Mouse (Mus musculus): ENCODE measurements around the gene Cd300lf. TPM values are rescaled to one million over a fixed set of nuclear protein-coding genes. Genes with fewer than 3 reads are reported as not detected.

Cd300lf gene
- 100 to 1,000 TPM in 23 of 26 experiments, 10 to 100 TPM in 3; 48.1 to 568 (median 332) TPM for total RNA-seq (2018; cell fraction: chromatin; rRNA removed)
- 100 to 1,000 TPM in 6 of 26 experiments, 10 to 100 TPM in 20; 54.6 to 145 (median 88.2) TPM for total RNA-seq (2018; cell fraction: cytosol; rRNA removed)
- total RNA-seq (2018; cell fraction: nucleus; rRNA removed), result 100 to 1,000 TPM in 24 of 26 experiments, 10 to 100 TPM in 2; 52.4 to 465 (median 283) TPM
- 76.9 to 122 TPM (median 90.4 TPM) in 3 replicates for polyA plus RNA-seq (2018)

GRCm38 (mm10) chr11:115133800-115134199, at the start of gene Cd300lf:
Gene Cd300lf (minus strand): TSS chr11:115133992.
- 5% methylated on average over 8 of the region's 8 CpGs for WGBS (ENCODE audit: missing documents)
- Histone ChIP-seq H3K27ac (peak within 1 kb of the TSS; percentile 91), H3K79me2 (ENCODE audit: inconsistent target) (peaks cover 50% of the 10 kb centered on the region), H3K36me3 (ENCODE audit: inconsistent target) (peaks cover under 1% of the 10 kb centered on the region; the same call in 1 of the 2 replicates), H3K4me3 (ENCODE audit: inconsistent target) (peak within 1 kb of the TSS; percentile 60)

GRCm38 (mm10) chr11:115181913-115182638, 48.3 kb upstream of the Cd300lf start:
- Histone ChIP-seq H3K4me3 (ENCODE audit: inconsistent target) (no peak overlapping the region), H3K36me3 (ENCODE audit: inconsistent target) (peaks cover 51% of the 10 kb centered on the region), H3K27ac (no peak overlapping the region), H3K79me2 (ENCODE audit: inconsistent target) (peaks cover 24% of the 10 kb centered on the region; the same call in 1 of the 2 replicates)
- 38% methylated on average over 12 of the region's 12 CpGs for WGBS (ENCODE audit: missing documents)

DNA sequence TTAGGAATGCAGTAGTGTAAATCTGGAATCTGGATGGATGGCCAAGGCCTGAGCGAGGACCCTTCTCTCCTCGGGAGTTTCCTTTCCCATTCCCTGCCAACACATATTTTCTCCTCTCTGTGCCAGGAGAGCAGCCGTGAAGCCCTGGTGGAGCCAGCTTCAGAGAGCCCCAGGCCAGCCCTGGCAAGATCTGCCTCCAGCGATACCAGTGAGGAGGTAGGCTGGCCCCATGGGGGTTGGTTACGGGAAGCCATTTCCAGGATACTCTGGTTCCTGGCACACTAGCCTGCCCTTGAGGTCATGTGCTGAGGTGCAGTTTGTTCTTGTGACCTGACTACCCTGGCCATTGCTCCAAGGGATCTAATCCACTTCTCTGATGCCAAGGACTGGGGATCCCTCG, 46.1 kb upstream of the Cd300lf start:
- H3K27ac ChIP-seq, result no peak overlapping the region
- 83% methylated on average over 3 of the region's 6 CpGs for WGBS (ENCODE audit: missing documents)
- H3K79me2 ChIP-seq (ENCODE audit: inconsistent target), result peaks cover 32% of the 10 kb centered on the region
- no peak overlapping the region for H3K4me3 ChIP-seq (ENCODE audit: inconsistent target)
- peaks cover 64% of the 10 kb centered on the region for H3K36me3 ChIP-seq (ENCODE audit: inconsistent target)

DNA sequence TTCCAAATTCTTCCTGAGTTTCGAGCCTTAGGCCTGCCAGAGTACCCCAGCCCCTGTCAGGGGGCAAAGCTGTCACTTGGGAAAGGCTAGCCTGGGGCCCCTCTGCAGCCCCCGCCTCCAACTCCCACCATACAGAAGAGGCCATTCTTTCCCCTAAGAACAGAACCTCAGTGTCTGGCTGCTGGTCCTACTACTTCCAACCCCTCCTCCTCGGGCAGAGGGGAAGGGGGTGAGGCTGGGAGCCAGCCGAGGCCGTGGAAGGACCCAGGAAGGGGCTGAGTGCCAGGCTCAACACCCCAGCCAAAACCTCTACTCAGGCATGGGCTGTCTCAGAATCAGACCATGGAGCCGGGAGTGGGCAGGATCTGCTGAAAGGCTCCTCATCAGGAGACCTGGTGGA, 45.4 kb upstream of the Cd300lf start:
- Histone ChIP-seq H3K36me3 (ENCODE audit: inconsistent target) (peaks cover 64% of the 10 kb centered on the region), H3K4me3 (ENCODE audit: inconsistent target) (no peak overlapping the region), H3K79me2 (ENCODE audit: inconsistent target) (peaks cover 39% of the 10 kb centered on the region), H3K27ac (no peak overlapping the region)
- WGBS (ENCODE audit: missing documents), result 93% methylated on average over 4 of the region's 6 CpGs

GRCm38 (mm10) chr11:115178766-115179165, 45.0 kb upstream of the Cd300lf start:
- H3K36me3 ChIP-seq (ENCODE audit: inconsistent target), result peaks cover 64% of the 10 kb centered on the region

DNA sequence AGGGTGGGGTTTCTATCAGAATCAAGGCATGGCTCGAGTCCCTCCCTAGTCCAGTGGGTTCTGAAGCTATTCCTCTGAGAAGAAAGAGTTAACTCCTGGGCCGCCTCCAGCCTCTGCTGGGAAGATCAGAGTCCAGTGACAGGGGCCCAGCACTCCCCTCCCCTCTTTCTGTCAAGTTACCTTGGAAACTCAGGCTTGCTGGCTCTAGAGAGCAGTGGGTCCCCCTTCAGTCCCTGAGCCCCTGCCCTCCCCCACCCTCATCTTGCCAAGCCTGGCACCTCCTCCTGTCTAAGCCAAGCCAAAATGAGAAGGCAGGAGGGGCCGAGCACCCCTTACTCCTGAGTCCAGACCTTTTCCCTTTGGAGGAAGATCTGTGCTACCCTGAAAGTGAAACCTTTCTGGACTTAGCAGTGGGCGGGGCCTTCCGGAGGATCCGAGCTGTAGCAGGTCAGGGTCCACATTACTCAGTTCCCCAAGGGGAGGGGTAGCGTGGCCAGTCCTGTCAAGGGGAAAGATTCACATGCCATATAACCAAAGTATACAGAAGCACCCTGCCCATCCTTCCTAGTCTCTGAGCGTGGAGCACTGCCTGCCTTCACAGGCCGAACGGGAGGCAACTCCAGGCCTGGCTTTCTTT, 43.9 kb upstream of the Cd300lf start:
- Histone ChIP-seq H3K36me3 (ENCODE audit: inconsistent target) (peaks cover 64% of the 10 kb centered on the region), H3K4me3 (ENCODE audit: inconsistent target) (no peak overlapping the region), H3K27ac (no peak overlapping the region), H3K79me2 (ENCODE audit: inconsistent target) (peaks cover 54% of the 10 kb centered on the region)
- WGBS (ENCODE audit: missing documents), result 93% methylated on average over 10 of the region's 10 CpGs

More at GRCm38 (mm10) chr11:115178766-115179165, 45.0 kb upstream of the Cd300lf start:
- Histone ChIP-seq H3K4me3 (ENCODE audit: inconsistent target) (no peak overlapping the region), H3K79me2 (ENCODE audit: inconsistent target) (peaks cover 43% of the 10 kb centered on the region), H3K27ac (no peak overlapping the region)
- WGBS (ENCODE audit: missing documents), result 100% methylated on average over 2 of the region's 2 CpGs

DNA sequence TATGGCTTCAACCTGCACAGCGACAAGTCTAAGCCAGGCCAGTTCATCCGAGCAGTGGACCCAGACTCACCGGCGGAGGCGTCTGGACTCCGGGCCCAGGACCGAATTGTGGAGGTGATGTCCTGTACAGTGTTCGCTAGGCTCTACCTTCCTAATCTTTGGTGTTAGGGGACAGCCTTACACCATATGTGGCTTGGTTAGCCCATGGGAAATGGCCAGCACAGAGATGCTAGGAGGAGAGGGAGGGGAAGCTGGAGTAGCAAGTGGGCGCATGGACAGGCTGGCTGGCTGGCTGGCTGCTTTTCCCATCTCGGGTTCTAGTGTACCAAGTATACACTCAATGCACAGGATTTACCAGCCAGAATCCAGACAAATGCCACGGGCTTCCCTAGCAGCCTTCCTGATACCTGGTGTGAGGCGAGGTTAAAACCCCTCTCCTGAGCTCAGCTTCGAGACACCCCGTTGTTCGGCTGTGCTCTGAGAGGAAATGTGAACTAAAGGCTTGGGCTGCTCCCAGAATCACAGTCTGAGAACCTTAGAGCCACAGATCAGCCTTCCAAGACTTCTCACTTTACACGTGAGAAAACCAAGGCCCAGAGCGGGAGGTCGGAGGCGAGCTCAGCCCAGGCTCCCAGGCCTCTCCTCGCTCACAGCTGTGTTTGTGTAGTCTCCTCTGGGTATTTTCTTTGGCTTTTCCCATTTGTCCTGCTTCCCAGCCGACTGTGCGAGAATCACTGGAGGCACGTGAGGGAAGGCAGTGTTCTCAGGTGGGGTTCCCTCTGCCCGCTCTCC, 42.8 kb upstream of the Cd300lf start:
- Histone ChIP-seq H3K79me2 (ENCODE audit: inconsistent target) (peaks cover 65% of the 10 kb centered on the region), H3K36me3 (ENCODE audit: inconsistent target) (peaks cover 60% of the 10 kb centered on the region), H3K4me3 (ENCODE audit: inconsistent target) (no peak overlapping the region), H3K27ac (no peak overlapping the region)
- 95% methylated on average over 24 of the region's 24 CpGs for WGBS (ENCODE audit: missing documents)

DNA sequence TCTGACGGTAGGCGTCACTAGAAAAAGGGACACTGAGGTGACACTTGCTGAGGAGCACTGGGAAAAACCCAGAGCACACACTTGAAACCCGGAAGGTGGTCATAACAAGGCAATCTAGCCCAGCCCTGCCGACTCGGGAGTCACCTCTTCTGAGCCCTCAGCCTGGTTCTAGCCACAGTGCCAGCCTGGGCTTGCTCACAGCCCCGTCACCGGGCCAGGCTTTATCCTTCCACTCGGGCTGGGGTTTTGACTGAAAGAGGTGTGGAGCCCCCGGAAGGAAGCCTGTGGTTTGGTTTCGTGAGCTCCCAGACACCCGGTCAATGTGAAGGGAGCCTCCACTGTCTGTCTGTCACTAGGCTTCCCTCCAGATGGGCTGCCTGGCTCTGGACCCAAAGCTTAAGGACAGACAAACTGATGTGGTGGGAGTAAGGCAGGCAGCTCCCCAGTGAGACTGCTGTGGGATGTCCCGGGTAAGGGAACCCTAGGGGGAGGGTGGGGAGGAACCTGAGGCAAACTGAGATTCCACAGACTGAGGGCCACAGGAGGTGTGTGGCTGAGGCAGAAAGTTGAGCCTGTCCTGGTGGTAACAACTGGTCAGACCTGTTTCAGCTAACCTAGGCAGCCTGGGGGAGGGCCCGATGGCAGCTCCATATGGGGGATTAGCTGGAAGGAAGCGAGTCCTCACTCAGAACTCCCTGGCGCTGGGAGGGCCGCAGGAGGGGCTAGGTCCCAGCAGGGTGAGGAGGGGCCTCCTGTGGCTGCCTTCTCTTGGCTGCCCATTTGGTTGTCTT, 40.0 kb upstream of the Cd300lf start:
- H3K79me2 ChIP-seq (ENCODE audit: inconsistent target), result peaks cover 94% of the 10 kb centered on the region
- 32% methylated on average over 15 of the region's 16 CpGs for WGBS (ENCODE audit: missing documents)
- no peak overlapping the region for H3K4me3 ChIP-seq (ENCODE audit: inconsistent target)
- H3K36me3 ChIP-seq (ENCODE audit: inconsistent target), result peaks cover 41% of the 10 kb centered on the region
- H3K27ac ChIP-seq, result no peak overlapping the region

DNA sequence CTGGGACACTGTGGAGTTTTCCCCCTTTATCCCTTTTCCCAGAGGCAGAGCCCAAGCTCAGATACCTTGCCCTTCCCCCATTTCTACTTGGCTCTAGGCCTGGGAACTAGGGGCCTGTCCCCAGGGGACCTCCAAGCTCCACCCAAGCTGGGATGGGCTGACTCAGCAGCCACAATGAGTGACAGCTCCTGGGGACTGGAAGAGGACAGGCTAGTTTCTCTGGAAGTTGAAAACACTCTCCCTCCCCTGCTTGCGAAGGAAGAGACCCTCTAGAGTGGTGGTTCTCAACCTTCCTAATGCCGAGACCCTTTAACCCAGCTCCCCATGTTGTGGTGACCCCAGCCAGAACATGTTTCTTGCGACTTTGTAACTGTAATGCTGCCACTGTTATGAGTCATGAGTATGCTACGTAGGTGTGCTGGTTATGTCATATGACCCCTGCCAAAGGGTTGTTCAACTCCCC, 39.1 kb upstream of the Cd300lf start:
- H3K36me3 ChIP-seq (ENCODE audit: inconsistent target), result peaks cover 39% of the 10 kb centered on the region
- H3K79me2 ChIP-seq (ENCODE audit: inconsistent target), result peaks cover 100% of the 10 kb centered on the region
- 56% methylated on average over 4 of the region's 4 CpGs for WGBS (ENCODE audit: missing documents)
- no peak overlapping the region for H3K27ac ChIP-seq
- no peak overlapping the region for H3K4me3 ChIP-seq (ENCODE audit: inconsistent target)

DNA sequence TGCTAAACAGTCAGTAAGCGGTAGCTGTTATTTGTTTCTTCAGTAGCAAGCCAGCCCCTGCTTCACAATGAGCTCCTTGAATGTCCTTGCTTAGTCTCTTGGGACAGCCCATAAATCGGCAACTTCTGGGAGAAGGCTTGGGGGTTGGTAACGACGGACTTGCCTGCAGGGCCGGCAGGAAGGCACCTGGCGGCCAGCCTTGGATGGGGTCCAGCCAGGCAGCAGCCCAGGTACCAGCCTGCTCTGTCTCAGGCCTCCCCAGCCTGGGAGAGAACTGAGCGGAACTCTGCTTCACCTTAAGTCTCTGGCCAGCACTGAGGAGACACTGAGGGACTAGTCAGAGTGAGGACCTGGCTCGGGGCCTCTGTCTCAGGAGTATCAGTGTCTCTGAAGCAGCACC, 37.3 kb upstream of the Cd300lf start:
- H3K36me3 ChIP-seq (ENCODE audit: inconsistent target), result peaks cover 26% of the 10 kb centered on the region; the same call in 1 of the 2 replicates
- peaks cover 100% of the 10 kb centered on the region for H3K79me2 ChIP-seq (ENCODE audit: inconsistent target)
- no peak overlapping the region for H3K4me3 ChIP-seq (ENCODE audit: inconsistent target)
- no peak overlapping the region for H3K27ac ChIP-seq
- 89% methylated on average over 8 of the region's 8 CpGs for WGBS (ENCODE audit: missing documents)

DNA sequence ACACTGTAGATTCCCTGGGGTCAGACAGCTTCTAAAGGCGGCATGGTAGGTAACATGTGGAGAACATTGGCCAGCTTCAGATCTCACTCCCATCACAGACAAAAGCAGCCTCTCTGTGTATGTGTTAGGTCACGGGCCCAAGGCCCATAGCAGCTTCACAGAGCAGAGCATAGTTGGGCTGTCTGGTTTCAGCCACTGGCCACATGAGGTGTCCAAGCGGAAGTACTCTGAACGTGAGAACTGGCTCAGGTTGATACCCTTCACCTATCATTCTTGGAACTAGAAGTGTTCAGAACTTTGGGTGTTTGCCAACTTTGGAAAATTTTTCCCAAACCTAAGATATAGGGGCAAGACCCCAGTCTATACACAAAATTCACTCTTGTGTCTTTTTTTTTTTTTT, 35.6 kb upstream of the Cd300lf start:
- 100% methylated on average over 4 of the region's 4 CpGs for WGBS (ENCODE audit: missing documents)
- Histone ChIP-seq H3K4me3 (ENCODE audit: inconsistent target) (no peak overlapping the region), H3K27ac (no peak overlapping the region), H3K36me3 (ENCODE audit: inconsistent target) (peaks cover 21% of the 10 kb centered on the region; the same call in 1 of the 2 replicates), H3K79me2 (ENCODE audit: inconsistent target) (peaks cover 100% of the 10 kb centered on the region)

- H3K36me3 ChIP-seq (ENCODE audit: inconsistent target), result peaks cover 21% of the 10 kb centered on the region; the same call in 1 of the 2 replicates
These were observed 33.9 kb upstream of the Cd300lf start for GRCm38 (mm10) chr11:115167631-115168249.

DNA sequence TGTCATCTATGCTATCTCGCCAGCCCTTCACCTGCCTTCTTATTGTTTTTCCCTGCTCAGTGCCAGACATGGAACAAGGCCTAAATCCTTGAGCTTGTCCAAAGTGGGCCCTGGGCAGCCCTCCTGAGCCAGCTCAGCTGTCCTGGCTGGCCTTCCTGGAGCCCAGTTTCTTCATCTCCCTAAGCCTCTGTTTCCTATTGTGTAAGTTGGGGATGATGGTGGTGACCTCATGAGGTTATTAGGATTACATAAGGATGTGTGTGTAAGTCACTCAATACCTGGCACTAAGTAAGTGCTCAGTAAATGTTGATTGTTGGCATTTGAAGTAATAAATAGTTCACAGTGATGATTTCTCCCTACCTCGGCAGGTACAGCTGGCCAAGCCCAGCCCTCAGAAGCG, 33.0 kb upstream of the Cd300lf start:
- Histone ChIP-seq H3K4me3 (ENCODE audit: inconsistent target) (no peak overlapping the region), H3K27ac (no peak overlapping the region), H3K36me3 (ENCODE audit: inconsistent target) (peaks cover 21% of the 10 kb centered on the region; the same call in 1 of the 2 replicates), H3K79me2 (ENCODE audit: inconsistent target) (peaks cover 86% of the 10 kb centered on the region)
- WGBS (ENCODE audit: missing documents), result 97% methylated on average over 3 of the region's 3 CpGs

More at GRCm38 (mm10) chr11:115167631-115168249, 33.9 kb upstream of the Cd300lf start:
- WGBS (ENCODE audit: missing documents), result 75% methylated on average over 8 of the region's 8 CpGs
- Histone ChIP-seq H3K79me2 (ENCODE audit: inconsistent target) (peaks cover 96% of the 10 kb centered on the region), H3K4me3 (ENCODE audit: inconsistent target) (no peak overlapping the region), H3K27ac (no peak overlapping the region)

All from macrophage (primary cell).